Mouse (Mus musculus): ENCODE results near the gene Nme2. TPM values are rescaled to one million over a fixed set of nuclear protein-coding genes. Genes with fewer than 3 reads are reported as not detected.

The Nme2 gene
- total RNA-seq (2014; rRNA removed) (237 and 286 TPM in 2 replicates), polyA plus RNA-seq (2015; fragmentation: Nextera tagmentation; extraction: Ambion mirVana) (139 and 145 TPM in 2 replicates)

GRCm38 (mm10) chr11:93956159-93956558, at the start of gene Nme2:
Nme2 (minus strand) TSS chr11:93956259.
- 3% methylated on average over 6 of the region's 6 CpGs for WGBS
- Histone ChIP-seq H3K9me3 (ENCODE audit: low read length) (no peaks in the 10 kb centered on the region), H3K36me3 (ENCODE audit: insufficient read depth, low read length) (peaks cover 18% of the 10 kb centered on the region), H3K27me3 (ENCODE audit: insufficient read depth, low read length) (no peaks in the 10 kb centered on the region), H3K4me2 (ENCODE audit: low read depth, low read length, poor library complexity, severe bottlenecking) (peak within 1 kb of the TSS; percentile 85), H3K9ac (replicated peaks; ENCODE audit: low read length, poor library complexity, severe bottlenecking) (peak within 1 kb of the TSS; percentile 72), H3K27ac (ENCODE audit: low read depth, low read length) (peak within 1 kb of the TSS; percentile 66), H3K4me1 (ENCODE audit: insufficient read depth, low read length) (no peaks in the 10 kb centered on the region; the same call in 1 of the 2 replicates), H3K4me3 (ENCODE audit: low read depth, low read length) (peak within 1 kb of the TSS; percentile 52)
- ATAC-seq (ENCODE audit: low FRiP score) (no peak), DNase-seq (ENCODE audit: low spot score) (no peak)
- no peak for TF ChIP-seq CTCF (IDR thresholded peaks at IDR 0.05)

GRCm38 (mm10) chr11:94003346-94003745, 47.3 kb upstream of the Nme2 start:
- Histone ChIP-seq H3K27ac (ENCODE audit: low read depth, low read length) (no peak overlapping the region), H3K9me3 (ENCODE audit: low read length) (no peaks in the 10 kb centered on the region), H3K4me1 (ENCODE audit: insufficient read depth, low read length) (peaks cover 4% of the 10 kb centered on the region; the same call in 1 of the 2 replicates), H3K9ac (replicated peaks; ENCODE audit: low read length, poor library complexity, severe bottlenecking) (no peak overlapping the region), H3K4me2 (ENCODE audit: low read depth, low read length, poor library complexity, severe bottlenecking) (no peak overlapping the region), H3K27me3 (ENCODE audit: insufficient read depth, low read length) (no peaks in the 10 kb centered on the region), H3K36me3 (ENCODE audit: insufficient read depth, low read length) (no peaks in the 10 kb centered on the region; the same call in 1 of the 2 replicates), H3K4me3 (ENCODE audit: low read depth, low read length) (no peak overlapping the region)
- no peak for TF ChIP-seq CTCF (IDR thresholded peaks at IDR 0.05)
- WGBS: 93% methylated on average over 2 of the region's 2 CpGs
- DNase-seq (ENCODE audit: low spot score) (no peak), ATAC-seq (ENCODE audit: low FRiP score) (no peak)

DNA sequence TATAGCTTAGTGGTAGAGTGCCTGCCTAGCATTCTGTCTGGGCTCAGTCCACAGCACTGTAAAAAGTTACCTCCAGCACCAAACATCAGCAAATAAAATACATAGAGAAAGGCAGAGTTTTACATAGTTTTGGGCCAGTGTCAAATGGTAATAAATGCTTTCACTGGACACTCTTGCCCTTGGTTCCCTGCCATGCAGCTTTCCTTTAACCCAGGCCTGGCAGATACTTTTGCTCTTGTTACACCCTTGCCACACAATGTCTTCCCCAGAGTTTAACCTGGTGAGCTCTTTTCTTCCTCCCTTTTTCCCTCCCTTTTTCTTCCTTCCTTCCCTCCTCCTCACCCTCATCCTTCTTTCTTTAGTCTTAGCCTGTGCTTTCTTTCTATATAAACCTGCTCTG, 43.2 kb upstream of the Nme2 start:
- no peak for ATAC-seq (ENCODE audit: low FRiP score)
- no peak for TF ChIP-seq CTCF (IDR thresholded peaks at IDR 0.05)
- H3K4me3 ChIP-seq (ENCODE audit: low read depth, low read length): no peak overlapping the region

DNA sequence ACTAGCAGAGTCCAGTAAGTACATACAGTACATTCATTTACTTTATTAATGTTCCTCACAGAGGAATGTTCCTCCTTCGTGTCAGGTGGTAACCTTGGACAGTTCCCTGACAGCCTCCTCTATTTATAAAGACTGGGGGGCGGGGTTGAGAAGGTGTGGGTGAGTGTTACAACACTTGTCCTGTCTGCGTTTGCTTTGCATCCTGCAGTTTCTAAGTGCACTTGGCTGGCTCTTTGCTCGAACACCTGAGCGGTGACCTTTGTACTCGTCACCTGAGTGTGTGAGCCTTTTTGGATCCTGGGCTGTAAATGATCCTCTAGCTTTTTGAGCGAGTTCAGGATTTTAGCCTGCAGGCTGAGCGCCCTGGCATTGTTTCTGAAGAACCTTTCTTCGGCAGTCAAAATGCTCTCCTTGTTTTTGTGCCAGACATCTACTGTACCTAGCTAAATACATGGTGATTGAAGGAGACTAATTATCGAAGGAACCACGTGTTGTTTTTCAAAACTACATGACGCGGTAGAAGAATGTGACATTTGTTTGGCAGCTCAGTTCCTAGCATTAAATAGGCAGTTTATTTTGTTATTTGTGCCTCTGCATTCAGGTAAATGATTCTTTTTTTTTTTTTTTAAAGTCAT, 41.2 kb upstream of the Nme2 start:
- peaks cover 22% of the 10 kb centered on the region for H3K4me1 ChIP-seq (ENCODE audit: insufficient read depth, low read length)
- 31% methylated on average over 13 of the region's 13 CpGs for WGBS
- TF ChIP-seq CTCF (IDR thresholded peaks at IDR 0.05): no peak
- H3K36me3 ChIP-seq (ENCODE audit: insufficient read depth, low read length): no peaks in the 10 kb centered on the region; the same call in 1 of the 2 replicates
- DNase-seq (ENCODE audit: low spot score) (no peak), ATAC-seq (ENCODE audit: low FRiP score) (no peak)
- no peak overlapping the region for H3K27ac ChIP-seq (ENCODE audit: low read depth, low read length)
- H3K9me3 ChIP-seq (ENCODE audit: low read length): no peaks in the 10 kb centered on the region
- peak overlapping the region; percentile 96 for H3K4me3 ChIP-seq (ENCODE audit: low read depth, low read length)
- peak overlapping the region; percentile 92; the same call in 1 of the 2 replicates for H3K9ac ChIP-seq (replicated peaks; ENCODE audit: low read length, poor library complexity, severe bottlenecking)
- H3K27me3 ChIP-seq (ENCODE audit: insufficient read depth, low read length): no peaks in the 10 kb centered on the region
- H3K4me2 ChIP-seq (ENCODE audit: low read depth, low read length, poor library complexity, severe bottlenecking): peak overlapping the region; percentile 92

More for the DNA sequence above, 43.2 kb upstream of the Nme2 start:
- H3K27ac ChIP-seq (ENCODE audit: low read depth, low read length): no peak overlapping the region
- H3K4me2 ChIP-seq (ENCODE audit: low read depth, low read length, poor library complexity, severe bottlenecking): no peak overlapping the region
- H3K4me1 ChIP-seq (ENCODE audit: insufficient read depth, low read length): peaks cover 22% of the 10 kb centered on the region
- H3K27me3 ChIP-seq (ENCODE audit: insufficient read depth, low read length): no peaks in the 10 kb centered on the region
- H3K9ac ChIP-seq (replicated peaks; ENCODE audit: low read length, poor library complexity, severe bottlenecking): no peak overlapping the region
- H3K36me3 ChIP-seq (ENCODE audit: insufficient read depth, low read length): no peaks in the 10 kb centered on the region; the same call in 1 of the 2 replicates
- no peak for DNase-seq (ENCODE audit: low spot score)
- no peaks in the 10 kb centered on the region for H3K9me3 ChIP-seq (ENCODE audit: low read length)

DNA sequence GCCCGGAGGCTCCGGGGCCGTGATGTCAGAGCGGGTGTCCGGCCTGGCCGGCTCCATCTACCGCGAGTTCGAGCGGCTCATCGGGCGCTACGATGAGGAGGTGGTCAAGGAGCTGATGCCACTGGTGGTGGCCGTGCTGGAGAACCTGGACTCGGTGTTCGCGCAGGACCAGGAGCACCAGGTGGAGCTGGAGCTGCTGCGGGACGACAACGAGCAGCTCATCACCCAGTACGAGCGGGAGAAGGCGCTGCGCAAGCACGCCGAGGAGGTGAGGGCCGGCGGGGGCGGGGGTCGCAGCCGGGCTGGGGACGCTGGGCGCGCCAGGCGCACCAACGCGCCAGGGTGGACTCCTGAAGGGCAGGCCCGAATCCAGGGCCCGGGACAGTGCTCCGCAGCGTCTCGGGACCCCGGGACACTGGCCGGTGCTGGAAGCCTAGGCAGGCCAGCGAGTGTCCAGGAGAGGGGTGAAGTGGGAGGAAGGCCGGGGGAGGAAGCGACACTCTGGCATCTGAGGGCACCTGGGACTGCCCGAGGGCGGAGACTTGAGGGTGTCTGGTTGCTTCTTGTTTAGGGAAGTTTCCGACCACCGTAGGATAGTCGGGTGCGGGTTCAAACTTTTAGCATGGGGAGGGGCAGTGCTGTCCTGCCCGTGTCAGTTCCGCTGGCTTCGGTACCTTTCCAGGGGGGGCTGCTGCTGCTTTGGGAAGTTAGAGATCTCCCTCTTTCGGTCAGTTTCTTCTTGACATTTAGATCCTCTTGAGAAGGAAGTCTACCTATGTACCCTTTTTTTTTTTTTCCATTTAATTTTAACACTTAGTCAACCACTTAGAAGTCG, 40.5 kb upstream of the Nme2 start:
- Histone ChIP-seq H3K9me3 (ENCODE audit: low read length) (no peaks in the 10 kb centered on the region), H3K4me3 (ENCODE audit: low read depth, low read length) (peak overlapping the region; percentile 96), H3K36me3 (ENCODE audit: insufficient read depth, low read length) (no peaks in the 10 kb centered on the region; the same call in 1 of the 2 replicates), H3K9ac (replicated peaks; ENCODE audit: low read length, poor library complexity, severe bottlenecking) (peak overlapping the region; percentile 92), H3K4me2 (ENCODE audit: low read depth, low read length, poor library complexity, severe bottlenecking) (peak overlapping the region; percentile 92), H3K27me3 (ENCODE audit: insufficient read depth, low read length) (no peaks in the 10 kb centered on the region), H3K4me1 (ENCODE audit: insufficient read depth, low read length) (peaks cover 22% of the 10 kb centered on the region), H3K27ac (ENCODE audit: low read depth, low read length) (peak overlapping the region; percentile 94)
- TF ChIP-seq CTCF (IDR thresholded peaks at IDR 0.05): peak; percentile 48
- WGBS: under 1% methylated on average over 58 of the region's 58 CpGs
- DNase-seq (ENCODE audit: low spot score): peak; percentile 45
- ATAC-seq (ENCODE audit: low FRiP score): peak; percentile 28
